Mouse (Mus musculus): ENCODE data around the gene Slc25a26. TPM values are rescaled to one million over a fixed set of nuclear protein-coding genes. Genes with fewer than 3 reads are reported as not detected.
"Not testable (repeated sequence)": the region's sequence is repeated elsewhere in the genome, so short reads cannot be mapped to it uniquely, and the experiment has no call there.

Gene Slc25a26
- polyA plus RNA-seq, 1 experiment, result 21.2 TPM

DNA sequence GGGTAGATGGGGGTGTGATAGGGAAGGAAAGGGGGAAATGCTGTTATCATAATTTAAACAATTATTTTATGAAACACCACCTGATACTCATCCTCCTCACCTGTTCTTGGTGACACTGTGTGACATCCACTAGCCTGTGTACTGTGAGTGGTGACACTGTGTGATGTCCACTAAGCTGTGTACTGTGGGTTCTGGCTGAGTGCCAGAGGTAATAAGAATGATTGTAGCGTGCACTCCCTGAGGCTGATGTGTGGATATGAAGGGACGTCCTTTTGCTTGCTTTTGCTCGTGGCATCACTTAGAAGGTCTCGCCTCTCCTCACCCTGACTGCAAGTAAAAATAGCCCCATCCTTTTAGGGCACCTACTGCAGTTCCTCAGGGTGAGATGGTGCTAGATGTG is 47.1 kb downstream of the Slc25a26 start:
- no peak for TF ChIP-seq POLR2A (IDR thresholded peaks at IDR 0.05; ENCODE audit: extremely low read depth, insufficient read depth, low read length)
- TF ChIP-seq CTCF (IDR thresholded peaks at IDR 0.05; ENCODE audit: extremely low read depth, insufficient read depth, low read length), result no peak
- no peaks in the 10 kb centered on the region for H3K4me1 ChIP-seq (ENCODE audit: control insufficient read depth, insufficient read depth, low read length)
- no peak overlapping the region for H3K4me3 ChIP-seq (ENCODE audit: insufficient read depth, low read length)
- no peak overlapping the region for H3K27ac ChIP-seq (ENCODE audit: insufficient read depth, low read length)

DNA sequence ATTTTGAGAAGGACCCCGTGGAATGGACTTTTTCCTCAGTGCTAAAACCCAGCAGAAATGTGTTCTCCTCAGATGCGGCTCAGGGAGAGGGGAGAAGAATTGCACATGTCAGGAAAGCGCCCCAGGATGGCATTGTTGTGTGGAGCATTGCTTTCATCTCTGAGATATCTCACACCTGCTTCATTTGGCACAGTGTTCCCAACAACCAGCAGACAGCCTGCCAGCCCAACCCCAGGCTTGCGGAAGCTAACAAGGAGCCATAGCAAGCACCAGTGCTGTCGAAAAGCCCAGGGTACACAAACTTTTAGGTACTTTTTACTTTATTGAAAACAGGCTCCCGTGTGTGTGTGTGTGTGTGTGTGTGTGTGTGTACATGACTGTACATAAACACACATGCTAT is 50.2 kb downstream of the Slc25a26 start:
- no peak for TF ChIP-seq POLR2A (IDR thresholded peaks at IDR 0.05; ENCODE audit: extremely low read depth, insufficient read depth, low read length)
- TF ChIP-seq CTCF (IDR thresholded peaks at IDR 0.05; ENCODE audit: extremely low read depth, insufficient read depth, low read length), result no peak
- no peak overlapping the region for H3K27ac ChIP-seq (ENCODE audit: insufficient read depth, low read length)
- H3K4me1 ChIP-seq (ENCODE audit: control insufficient read depth, insufficient read depth, low read length), result no peaks in the 10 kb centered on the region
- no peak overlapping the region for H3K4me3 ChIP-seq (ENCODE audit: insufficient read depth, low read length)

DNA sequence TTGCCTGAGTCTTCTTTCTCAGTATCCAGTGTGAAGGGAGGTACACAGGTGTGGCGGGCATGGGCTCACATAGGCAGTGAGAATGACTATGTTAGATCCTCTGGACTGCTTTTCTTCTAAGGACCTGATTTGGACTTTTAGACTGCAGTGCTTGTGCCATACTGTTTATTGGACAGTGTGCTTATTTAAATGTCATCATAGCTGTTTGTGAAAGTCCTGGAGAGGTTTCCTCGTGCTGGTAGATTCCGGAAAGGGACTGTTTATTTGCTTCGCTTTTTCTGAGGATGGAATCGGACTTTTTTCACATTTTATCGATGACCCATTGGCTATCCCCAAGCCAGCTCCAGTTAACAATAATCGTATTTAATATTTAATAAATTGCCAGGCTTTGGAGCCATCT is 50.7 kb downstream of the Slc25a26 start:
- no peaks in the 10 kb centered on the region for H3K4me1 ChIP-seq (ENCODE audit: control insufficient read depth, insufficient read depth, low read length)
- TF ChIP-seq POLR2A (IDR thresholded peaks at IDR 0.05; ENCODE audit: extremely low read depth, insufficient read depth, low read length) (no peak), CTCF (IDR thresholded peaks at IDR 0.05; ENCODE audit: extremely low read depth, insufficient read depth, low read length) (no peak)
- H3K27ac ChIP-seq (ENCODE audit: insufficient read depth, low read length), result no peak overlapping the region
- H3K4me3 ChIP-seq (ENCODE audit: insufficient read depth, low read length), result no peak overlapping the region

DNA sequence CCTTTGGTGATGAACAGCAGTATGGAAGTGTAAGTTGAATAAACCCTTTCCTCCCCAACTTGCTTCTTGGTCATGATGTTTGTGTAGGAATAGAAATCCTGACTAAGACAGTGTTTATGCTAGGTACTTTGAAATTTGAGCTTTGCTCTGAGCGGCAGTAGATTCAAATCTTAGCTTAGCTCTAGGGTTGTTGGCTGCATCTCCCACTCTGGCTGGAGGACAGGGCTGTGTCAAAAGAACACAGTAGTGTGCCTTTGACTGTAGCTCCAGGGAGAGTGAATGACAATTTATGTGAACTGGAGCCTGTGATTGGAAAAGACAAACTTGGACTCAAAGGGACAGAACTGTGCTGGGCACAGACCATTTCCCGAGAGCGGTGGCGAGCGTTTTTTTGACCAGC is 53.0 kb downstream of the Slc25a26 start:
- Histone ChIP-seq H3K4me3 (ENCODE audit: insufficient read depth, low read length) (no peak overlapping the region), H3K27ac (ENCODE audit: insufficient read depth, low read length) (no peak overlapping the region), H3K4me1 (ENCODE audit: control insufficient read depth, insufficient read depth, low read length) (no peaks in the 10 kb centered on the region)
- no peak for TF ChIP-seq CTCF (IDR thresholded peaks at IDR 0.05; ENCODE audit: extremely low read depth, insufficient read depth, low read length)
- no peak for TF ChIP-seq POLR2A (IDR thresholded peaks at IDR 0.05; ENCODE audit: extremely low read depth, insufficient read depth, low read length)

DNA sequence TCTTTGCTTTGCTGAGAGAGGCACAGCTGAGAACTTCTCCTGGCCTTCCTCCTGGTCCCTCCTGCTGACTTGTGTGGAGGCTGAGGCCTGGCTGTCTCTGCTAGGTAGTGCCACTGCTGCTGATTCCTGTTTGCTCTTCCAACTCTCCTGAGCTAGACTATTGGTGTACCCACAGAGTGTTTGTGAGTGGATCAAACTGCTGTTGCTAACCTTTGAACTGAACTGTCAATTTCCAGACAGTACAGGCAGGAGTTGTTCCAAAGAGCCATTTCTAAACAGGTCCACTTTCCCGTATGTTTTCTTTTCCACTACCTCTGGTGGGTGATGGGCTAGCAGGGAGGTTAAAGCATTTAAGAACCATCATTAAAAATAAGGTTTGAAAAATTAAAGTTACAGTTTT is 58.5 kb downstream of the Slc25a26 start:
- not testable (repeated sequence) for H3K4me3 ChIP-seq (ENCODE audit: insufficient read depth, low read length); H3K4me1 ChIP-seq (ENCODE audit: control insufficient read depth, insufficient read depth, low read length)

DNA sequence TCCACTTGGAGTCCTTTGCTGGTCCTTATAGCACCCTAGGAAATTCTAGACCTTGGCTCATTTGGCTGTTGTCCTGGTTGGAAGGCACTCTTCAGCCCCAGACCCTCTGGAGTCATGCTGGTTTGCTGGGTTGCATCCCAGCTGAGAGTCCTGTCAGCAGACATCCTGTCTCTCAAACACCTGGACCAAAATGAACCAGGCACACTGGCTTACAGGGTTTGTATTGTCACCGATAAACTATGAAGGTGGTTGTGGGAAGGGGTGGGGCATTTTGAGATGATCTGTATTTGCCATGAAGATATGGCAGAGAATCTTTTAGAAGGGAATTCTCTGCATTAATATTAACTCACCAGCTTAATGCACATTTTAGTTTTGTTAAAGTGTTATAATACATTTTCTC is 60.8 kb downstream of the Slc25a26 start:
- no peak overlapping the region for H3K27ac ChIP-seq (ENCODE audit: insufficient read depth, low read length)
- no peak for TF ChIP-seq POLR2A (IDR thresholded peaks at IDR 0.05; ENCODE audit: extremely low read depth, insufficient read depth, low read length)
- peaks cover 2% of the 10 kb centered on the region; the same call in 1 of the 2 replicates for H3K4me1 ChIP-seq (ENCODE audit: control insufficient read depth, insufficient read depth, low read length)
- no peak overlapping the region for H3K4me3 ChIP-seq (ENCODE audit: insufficient read depth, low read length)

More for the DNA sequence above, 58.5 kb downstream of the Slc25a26 start:
- not testable (repeated sequence) for H3K27ac ChIP-seq (ENCODE audit: insufficient read depth, low read length)

DNA sequence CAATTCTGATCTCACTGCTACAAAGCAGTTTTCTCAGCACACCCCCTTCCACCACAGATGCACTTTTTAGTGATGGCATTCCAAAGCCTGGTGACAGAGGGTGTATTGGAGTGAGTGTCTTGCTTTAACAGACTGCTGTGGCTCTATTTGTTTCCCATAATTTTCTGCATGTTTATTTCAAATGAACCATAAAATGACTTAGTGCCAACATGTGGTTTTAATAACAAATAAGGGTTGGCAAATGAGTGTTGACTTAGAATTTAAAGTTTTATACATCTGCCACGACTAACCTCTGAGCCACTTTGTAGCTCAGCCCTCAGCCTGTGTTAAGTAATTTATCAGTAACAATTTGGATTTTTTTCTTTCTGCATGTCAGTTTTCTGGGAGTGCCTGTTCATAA is 61.2 kb downstream of the Slc25a26 start:
- no peak overlapping the region for H3K27ac ChIP-seq (ENCODE audit: insufficient read depth, low read length)
- TF ChIP-seq CTCF (IDR thresholded peaks at IDR 0.05; ENCODE audit: extremely low read depth, insufficient read depth, low read length), result no peak
- TF ChIP-seq POLR2A (IDR thresholded peaks at IDR 0.05; ENCODE audit: extremely low read depth, insufficient read depth, low read length), result no peak
- H3K4me3 ChIP-seq (ENCODE audit: insufficient read depth, low read length), result no peak overlapping the region
- peaks cover 2% of the 10 kb centered on the region; the same call in 1 of the 2 replicates for H3K4me1 ChIP-seq (ENCODE audit: control insufficient read depth, insufficient read depth, low read length)

DNA sequence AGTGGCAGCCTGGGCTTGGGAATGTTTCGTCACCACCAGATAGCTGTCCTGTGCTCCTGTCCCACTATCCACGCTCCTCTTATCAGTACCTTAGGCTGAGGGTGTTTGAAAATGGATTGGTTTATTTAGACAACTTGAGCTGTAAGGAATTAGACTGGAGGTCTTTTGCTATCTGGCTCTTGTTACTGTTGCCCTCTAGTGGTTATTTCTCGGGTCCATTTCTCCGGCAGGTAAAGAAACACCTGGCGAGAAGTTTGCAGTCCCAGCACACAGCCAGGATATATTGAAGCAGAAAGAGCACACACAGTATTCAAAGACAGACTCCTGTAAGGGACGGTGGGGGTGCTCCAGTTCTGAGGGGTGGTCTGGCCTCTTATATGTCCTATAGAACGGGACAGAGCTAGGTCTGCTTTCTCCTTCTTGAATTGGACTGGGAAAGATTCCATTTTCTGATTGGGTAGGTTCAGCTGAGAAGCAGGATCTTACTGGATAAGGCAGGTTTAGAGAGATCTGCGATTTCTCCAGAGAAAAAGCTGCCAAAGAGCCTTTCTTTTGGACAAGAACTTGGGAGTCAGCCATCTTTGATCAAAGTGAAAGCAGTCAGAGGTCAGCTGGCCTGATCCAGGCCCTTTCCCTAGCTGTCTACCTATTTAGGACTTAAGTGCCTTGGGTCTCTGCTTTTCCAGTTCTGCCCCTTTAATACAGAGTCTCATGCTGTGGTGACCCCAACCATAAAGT is 63.2 kb downstream of the Slc25a26 start:
- TF ChIP-seq POLR2A (IDR thresholded peaks at IDR 0.05; ENCODE audit: extremely low read depth, insufficient read depth, low read length), result no peak
- no peak; the same call in 1 of the 2 replicates for TF ChIP-seq CTCF (IDR thresholded peaks at IDR 0.05; ENCODE audit: extremely low read depth, insufficient read depth, low read length)
- no peak overlapping the region for H3K4me3 ChIP-seq (ENCODE audit: insufficient read depth, low read length)
- peaks cover 2% of the 10 kb centered on the region; the same call in 1 of the 2 replicates for H3K4me1 ChIP-seq (ENCODE audit: control insufficient read depth, insufficient read depth, low read length)
- no peak overlapping the region for H3K27ac ChIP-seq (ENCODE audit: insufficient read depth, low read length)

DNA sequence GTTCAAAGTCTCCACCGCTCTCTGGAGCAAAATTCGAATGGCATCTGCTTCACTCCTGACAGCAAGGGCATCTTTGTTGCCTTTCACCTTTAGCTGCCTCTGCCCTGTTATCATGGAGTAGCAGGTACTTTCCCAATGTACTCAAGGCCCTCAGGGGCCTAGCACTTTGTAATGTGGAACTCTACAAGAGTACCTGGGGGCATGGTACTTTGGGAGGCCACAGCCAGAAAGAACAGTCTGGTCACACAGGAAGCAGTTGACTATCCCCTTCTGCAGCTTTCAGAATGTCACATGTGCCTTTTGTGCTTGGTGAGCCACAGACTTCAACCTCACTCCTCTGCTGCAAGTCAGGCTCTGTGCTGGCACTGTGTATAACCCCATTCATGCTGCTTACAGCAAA is 65.6 kb downstream of the Slc25a26 start:
- TF ChIP-seq POLR2A (IDR thresholded peaks at IDR 0.05; ENCODE audit: extremely low read depth, insufficient read depth, low read length) (no peak), CTCF (IDR thresholded peaks at IDR 0.05; ENCODE audit: extremely low read depth, insufficient read depth, low read length) (no peak)
- Histone ChIP-seq H3K27ac (ENCODE audit: insufficient read depth, low read length) (no peak overlapping the region), H3K4me3 (ENCODE audit: insufficient read depth, low read length) (no peak overlapping the region), H3K4me1 (ENCODE audit: control insufficient read depth, insufficient read depth, low read length) (peaks cover 2% of the 10 kb centered on the region; the same call in 1 of the 2 replicates)

DNA sequence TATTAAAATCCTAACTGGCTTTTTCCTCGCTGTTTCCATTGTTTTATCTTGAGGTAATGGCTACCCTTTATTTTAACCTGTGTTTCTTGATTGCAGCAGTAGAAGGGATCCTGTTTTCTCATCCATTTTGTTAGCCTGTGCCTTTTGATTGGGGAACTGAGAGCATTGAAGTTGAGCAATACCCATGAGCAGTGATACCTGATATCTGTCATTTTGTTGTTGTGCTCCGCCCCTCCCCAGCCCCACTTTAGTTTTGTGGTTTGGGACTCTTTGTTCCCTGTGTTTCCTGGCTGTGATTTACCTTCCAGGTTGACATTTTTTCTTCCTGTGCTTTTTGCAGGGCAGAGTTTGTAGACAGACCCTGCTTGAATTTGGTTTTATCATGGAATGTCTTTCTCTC is 67.9 kb downstream of the Slc25a26 start:
- no peaks in the 10 kb centered on the region; the same call in 1 of the 2 replicates for H3K4me1 ChIP-seq (ENCODE audit: control insufficient read depth, insufficient read depth, low read length)
- no peak overlapping the region for H3K4me3 ChIP-seq (ENCODE audit: insufficient read depth, low read length)
- TF ChIP-seq CTCF (IDR thresholded peaks at IDR 0.05; ENCODE audit: extremely low read depth, insufficient read depth, low read length) (no peak), POLR2A (IDR thresholded peaks at IDR 0.05; ENCODE audit: extremely low read depth, insufficient read depth, low read length) (no peak)
- H3K27ac ChIP-seq (ENCODE audit: insufficient read depth, low read length), result no peak overlapping the region

Measured in cortical plate, adult 2 months (tissue).